Mouse (Mus musculus) forebrain, embryonic 11.5 days (tissue): ENCODE data around the gene Gpnmb. TPM values are rescaled to one million over a fixed set of nuclear protein-coding genes. Genes with fewer than 3 reads are reported as not detected.

Experiments used
- ATAC-seq: fragments of 200-750 bp; cut with Nextera tagmentation; replicated peaks from 2 replicates; pipeline ENCODE4 v1.8.0; 2017; ENCODE audit warnings: moderate TSS enrichment; ENCODE audit not compliant: low FRiP score
- DNase-seq: peaks from one replicate; pipeline ENCODE4 v3.0.0-alpha.2; 2017; ENCODE audit warnings: low spot score
- H3K27ac ChIP-seq: fragments of 300-500 bp; sonication (generic); 2 replicates; pipeline ENCODE4 v1.5.1; 2014; ENCODE audit warnings: low read depth, low read length
- H3K27me3 ChIP-seq: fragments of 300-500 bp; sonication (generic); 2 replicates; pipeline ENCODE4 v1.6.1; 2014; ENCODE audit warnings: mild to moderate bottlenecking, low read length, mixed read lengths; ENCODE audit not compliant: control insufficient read depth, insufficient read depth
- H3K36me3 ChIP-seq: fragments of 300-500 bp; sonication (generic); 2 replicates; pipeline ENCODE4 v1.6.1; 2014; ENCODE audit warnings: mild to moderate bottlenecking, low read length, moderate library complexity, mixed read lengths; ENCODE audit not compliant: control insufficient read depth, insufficient read depth
- H3K4me1 ChIP-seq: fragments of 300-500 bp; sonication (generic); replicated peaks from 2 replicates; pipeline ENCODE4 v1.6.1; 2014; ENCODE audit warnings: low read length, mixed read lengths; ENCODE audit not compliant: control insufficient read depth, insufficient read depth
- H3K4me2 ChIP-seq: fragments of 300-500 bp; sonication (generic); 2 replicates; pipeline ENCODE4 v1.6.1; 2014; ENCODE audit warnings: low read depth, mild to moderate bottlenecking, low read length, moderate library complexity, mixed read lengths; ENCODE audit not compliant: severe bottlenecking
- H3K4me3 ChIP-seq: fragments of 300-500 bp; sonication (generic); 2 replicates; pipeline ENCODE4 v1.5.1; 2014; ENCODE audit warnings: low read depth, low read length
- H3K9ac ChIP-seq: fragments of 300-500 bp; sonication (generic); 2 replicates; pipeline ENCODE4 v1.6.1; 2014; ENCODE audit warnings: low read length
- H3K9me3 ChIP-seq: fragments of 300-500 bp; sonication (generic); 2 replicates; pipeline ENCODE4 v1.6.1; 2016; ENCODE audit warnings: low read length, mixed read lengths; ENCODE audit not compliant: control insufficient read depth
- WGBS: fragments of 180-500 bp; shearing (Covaris S2); extraction: QIAGEN DNeasy Blood & Tissue Kit; methylation state at CpG from one replicate; pipeline ENCODE4 v1.1.7; 2014; 5-methylcytosine and 5-hydroxymethylcytosine counted together
- polyA plus RNA-seq: library from polyadenylated mRNA; unstranded; fragments of >200 nt; fragmentation: Nextera tagmentation; extraction: Ambion mirVana; gene quantifications from 2 replicates; pipeline ENCODE4 v1.2.1, GENCODE M21; 2014

The Gpnmb gene
- polyA plus RNA-seq, 1 experiment from 2014 or later = 0.51 TPM

DNA sequence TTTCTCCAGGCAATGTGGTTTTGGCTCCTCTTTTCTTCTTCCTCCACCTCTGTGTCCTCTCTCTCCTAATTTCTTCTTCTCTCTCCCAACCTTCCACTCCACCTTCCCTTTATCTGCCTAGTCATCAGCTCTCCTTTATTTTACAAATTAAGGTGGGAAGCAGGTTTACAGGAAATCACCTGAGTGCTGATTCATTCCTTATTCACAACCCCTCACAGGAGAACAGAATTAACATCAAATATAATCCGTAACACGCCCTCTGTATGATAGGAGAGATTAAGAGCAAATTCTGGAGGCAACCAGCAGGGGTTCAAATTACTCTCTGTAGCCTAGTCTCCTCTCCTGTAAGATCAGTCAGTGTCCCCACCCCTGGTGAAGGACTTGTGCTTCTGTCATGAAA lies 14.0 kb upstream of the Gpnmb start:
- DNase-seq = no peak
- H3K4me1 ChIP-seq = peaks cover 8% of the 10 kb centered on the region
- H3K9me3 ChIP-seq = no peaks in the 10 kb centered on the region
- H3K4me2 ChIP-seq = no peak overlapping the region
- H3K9ac ChIP-seq = no peak overlapping the region
- ATAC-seq = no peak
- H3K36me3 ChIP-seq = no peaks in the 10 kb centered on the region
- no peaks in the 10 kb centered on the region for H3K27me3 ChIP-seq
- 90% methylated on average over 2 of the region's 2 CpGs for WGBS
- no peak overlapping the region for H3K4me3 ChIP-seq
- H3K27ac ChIP-seq = no peak overlapping the region

DNA sequence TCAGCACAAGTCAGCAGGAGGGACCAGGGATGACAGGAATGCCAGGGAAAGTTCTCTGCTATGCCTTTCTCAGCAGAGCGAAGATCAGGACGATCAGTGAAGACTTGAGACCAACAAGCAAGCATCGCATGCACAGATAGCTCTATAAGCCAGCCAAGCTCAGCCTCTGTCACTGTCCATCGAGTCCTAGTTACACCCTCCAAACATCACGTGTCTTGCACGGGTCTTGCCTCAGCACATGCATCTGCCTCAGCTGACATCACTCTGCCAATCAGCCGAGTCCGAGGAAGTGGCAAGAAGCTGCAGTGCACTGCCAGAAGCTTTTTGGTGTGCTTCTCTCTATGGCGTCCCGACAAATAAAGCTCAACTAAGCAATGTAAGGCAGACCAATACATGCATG lies 13.0 kb upstream of the Gpnmb start:
- DNase-seq = no peak
- no peak for ATAC-seq
- Histone ChIP-seq H3K27me3 (no peaks in the 10 kb centered on the region), H3K36me3 (no peaks in the 10 kb centered on the region), H3K9me3 (no peaks in the 10 kb centered on the region), H3K27ac (no peak overlapping the region), H3K4me3 (no peak overlapping the region), H3K9ac (no peak overlapping the region), H3K4me1 (peaks cover 8% of the 10 kb centered on the region), H3K4me2 (no peak overlapping the region)
- WGBS = 90% methylated on average over 10 of the region's 10 CpGs

DNA sequence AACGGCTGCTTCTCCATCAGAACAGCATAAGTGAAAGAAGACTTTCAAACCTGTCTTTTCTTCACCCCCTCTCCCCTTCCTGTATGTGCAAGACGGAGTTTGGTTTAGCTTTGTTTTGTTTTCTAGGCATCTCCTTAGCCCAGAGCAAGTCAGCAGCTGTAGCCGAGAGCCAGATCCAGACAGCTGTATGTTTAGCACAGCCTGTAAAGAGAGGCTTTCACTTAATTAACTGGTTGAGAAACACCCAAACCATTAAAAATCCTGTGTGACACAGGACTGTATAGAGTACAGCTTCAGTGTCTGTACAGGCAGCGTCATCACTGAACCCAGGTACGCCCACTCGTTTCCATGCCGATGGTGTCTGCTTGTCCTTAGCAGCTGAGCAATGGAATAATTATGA lies 11.1 kb upstream of the Gpnmb start:
- WGBS = 75% methylated on average over 7 of the region's 7 CpGs
- no peak overlapping the region for H3K4me2 ChIP-seq
- no peak overlapping the region for H3K4me3 ChIP-seq
- ATAC-seq = no peak
- H3K27me3 ChIP-seq = no peaks in the 10 kb centered on the region
- no peak for DNase-seq
- H3K4me1 ChIP-seq = peaks cover 8% of the 10 kb centered on the region
- no peak overlapping the region for H3K9ac ChIP-seq
- H3K27ac ChIP-seq = no peak overlapping the region
- H3K36me3 ChIP-seq = no peaks in the 10 kb centered on the region
- no peaks in the 10 kb centered on the region for H3K9me3 ChIP-seq

DNA sequence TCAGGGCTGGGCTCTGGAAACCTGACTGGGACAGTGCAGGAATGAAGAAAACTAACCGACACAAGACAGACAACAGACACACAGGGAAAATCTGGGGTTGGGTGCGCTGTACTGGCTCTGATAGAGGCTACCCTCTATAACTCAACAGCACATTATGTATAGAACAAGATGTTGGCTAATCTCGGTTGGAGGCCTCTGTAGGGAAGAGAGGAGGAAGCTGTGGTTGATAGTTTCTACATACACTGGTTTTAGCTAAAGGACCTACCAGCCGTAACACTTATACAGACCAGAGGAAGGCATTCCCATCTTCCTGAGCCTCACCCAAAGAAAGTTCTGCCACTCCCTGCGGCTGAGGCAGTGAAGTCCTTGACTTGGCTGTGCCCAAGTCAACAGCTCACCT lies 9.8 kb upstream of the Gpnmb start:
- H3K9ac ChIP-seq = no peak overlapping the region

DNA sequence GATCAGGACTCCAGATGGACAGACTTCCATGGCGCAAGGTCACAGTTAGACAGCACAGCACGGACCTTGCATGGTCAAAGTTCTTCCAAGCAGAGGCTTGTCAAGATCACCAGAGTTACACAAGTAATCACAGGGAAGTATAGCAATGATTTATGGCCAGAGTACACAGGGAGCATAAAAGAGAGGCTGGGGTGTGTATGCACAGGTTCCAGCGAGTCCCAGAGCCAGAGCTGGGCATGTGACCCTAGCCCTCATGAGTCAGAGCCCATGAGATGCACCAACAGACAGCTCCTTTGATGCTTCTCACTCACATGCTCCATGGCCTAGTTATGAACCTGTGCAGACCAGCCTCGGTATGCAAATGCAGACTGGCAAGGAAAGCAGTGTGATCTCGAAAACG lies 8.3 kb upstream of the Gpnmb start:
- H3K36me3 ChIP-seq = no peaks in the 10 kb centered on the region
- no peak overlapping the region for H3K4me3 ChIP-seq
- 93% methylated on average over 6 of the region's 6 CpGs for WGBS
- ATAC-seq (no peak), DNase-seq (no peak)
- no peaks in the 10 kb centered on the region for H3K9me3 ChIP-seq
- H3K4me1 ChIP-seq = no peaks in the 10 kb centered on the region; the same call in 1 of the 2 replicates
- no peak overlapping the region for H3K9ac ChIP-seq
- H3K4me2 ChIP-seq = no peak overlapping the region
- no peaks in the 10 kb centered on the region for H3K27me3 ChIP-seq
- no peak overlapping the region for H3K27ac ChIP-seq

More for the DNA sequence above, 9.8 kb upstream of the Gpnmb start:
- DNase-seq (no peak), ATAC-seq (no peak)
- Histone ChIP-seq H3K4me1 (peaks cover 2% of the 10 kb centered on the region; the same call in 1 of the 2 replicates), H3K36me3 (no peaks in the 10 kb centered on the region), H3K4me3 (no peak overlapping the region), H3K4me2 (no peak overlapping the region), H3K27me3 (no peaks in the 10 kb centered on the region), H3K27ac (no peak overlapping the region), H3K9me3 (no peaks in the 10 kb centered on the region)
- WGBS = 96% methylated on average over 5 of the region's 5 CpGs

DNA sequence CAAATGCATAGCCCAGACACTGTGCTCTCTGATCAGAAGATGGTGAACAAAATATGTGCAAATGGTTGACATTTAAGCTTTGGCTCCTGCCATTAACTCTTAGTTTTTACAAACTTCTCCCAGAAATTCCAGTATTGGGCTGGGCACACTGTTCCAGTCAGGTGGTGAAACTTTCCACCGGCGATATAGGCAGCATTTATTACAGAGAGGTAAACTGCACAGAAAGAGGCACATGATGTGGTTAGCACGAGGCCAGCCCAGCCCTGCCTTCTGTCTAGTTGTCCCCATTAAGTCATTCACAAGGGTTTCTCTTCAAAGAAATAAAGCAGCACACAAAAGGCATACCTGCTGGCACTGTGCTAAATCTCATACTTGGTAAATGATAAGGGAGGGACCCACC lies 7.6 kb upstream of the Gpnmb start:
- H3K36me3 ChIP-seq = no peaks in the 10 kb centered on the region
- H3K9me3 ChIP-seq = no peaks in the 10 kb centered on the region
- DNase-seq (no peak), ATAC-seq (no peak)
- no peak overlapping the region for H3K27ac ChIP-seq
- H3K4me1 ChIP-seq = no peaks in the 10 kb centered on the region; the same call in 1 of the 2 replicates
- no peak overlapping the region for H3K4me3 ChIP-seq
- H3K4me2 ChIP-seq = no peak overlapping the region
- no peak overlapping the region for H3K9ac ChIP-seq
- no peaks in the 10 kb centered on the region for H3K27me3 ChIP-seq
- WGBS = 85% methylated on average over 3 of the region's 3 CpGs

DNA sequence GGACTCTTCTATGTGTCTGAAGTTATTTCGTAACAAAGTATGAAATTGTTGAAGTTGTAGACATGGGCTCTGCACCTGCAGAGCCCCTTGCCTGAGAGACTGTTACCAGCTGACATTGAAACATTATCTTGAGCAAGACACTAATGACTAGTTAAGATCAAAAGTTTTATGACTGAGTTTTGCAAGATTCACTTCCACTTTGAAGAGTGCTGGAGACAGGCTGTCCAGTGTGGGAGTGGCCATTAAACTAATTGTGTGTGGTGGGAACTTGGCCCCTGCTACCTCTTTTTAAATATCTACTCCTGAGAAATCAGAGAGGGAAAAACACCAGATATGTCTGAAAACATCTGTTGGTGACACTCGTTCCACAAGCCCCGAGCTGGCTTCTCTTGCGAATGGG lies 5.1 kb upstream of the Gpnmb start:
- DNase-seq (no peak), ATAC-seq (no peak)
- no peak overlapping the region for H3K9ac ChIP-seq
- no peaks in the 10 kb centered on the region; the same call in 1 of the 2 replicates for H3K4me1 ChIP-seq
- H3K27me3 ChIP-seq = no peaks in the 10 kb centered on the region
- H3K27ac ChIP-seq = no peak overlapping the region
- no peak overlapping the region for H3K4me2 ChIP-seq
- no peaks in the 10 kb centered on the region for H3K9me3 ChIP-seq
- H3K4me3 ChIP-seq = no peak overlapping the region
- H3K36me3 ChIP-seq = no peaks in the 10 kb centered on the region
- WGBS = 91% methylated on average over 4 of the region's 4 CpGs

DNA sequence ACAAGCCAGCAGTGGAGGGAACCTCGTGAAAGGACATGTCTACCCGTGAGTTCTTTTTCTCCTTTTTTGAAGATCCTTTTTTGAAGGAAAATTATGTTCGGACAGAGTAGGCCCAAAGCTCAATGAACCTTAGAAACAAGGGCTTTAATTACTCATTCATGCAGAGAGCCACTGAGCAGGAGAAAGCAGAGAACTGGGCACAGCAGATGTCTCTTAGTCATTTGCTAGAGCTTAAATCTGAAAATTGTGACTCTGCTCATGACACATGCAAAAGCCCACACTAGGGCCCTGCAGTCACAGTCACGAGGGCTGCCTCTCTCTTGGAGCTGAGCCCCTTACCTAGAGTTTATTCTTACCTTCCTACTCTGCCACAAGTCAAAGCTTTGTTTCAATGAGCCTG lies 3.6 kb upstream of the Gpnmb start:
- H3K4me2 ChIP-seq = no peak overlapping the region
- WGBS = 60% methylated on average over 4 of the region's 4 CpGs

DNA sequence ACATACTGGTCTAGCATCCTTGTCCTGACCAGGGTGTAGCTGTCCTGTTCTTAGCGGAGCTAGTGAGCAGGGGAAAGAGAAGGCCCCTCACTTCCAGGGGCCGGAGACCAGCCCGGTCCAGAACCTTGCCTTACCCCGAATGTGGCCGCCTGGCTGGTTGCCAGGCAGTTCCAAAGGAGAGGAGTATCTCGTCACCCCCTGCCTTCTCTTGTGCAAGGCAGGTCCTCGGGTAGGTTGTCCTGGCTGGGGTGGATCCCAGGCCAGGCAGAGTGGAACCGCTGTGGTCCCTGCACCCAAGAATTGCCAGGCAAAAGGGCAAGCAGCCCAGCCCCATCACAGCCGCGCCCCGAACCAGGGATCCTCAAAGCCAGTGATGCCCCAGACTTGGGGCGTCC lies 919 bp downstream of the Gpnmb start:
- Histone ChIP-seq H3K9me3 (no peaks in the 10 kb centered on the region), H3K4me3 (no peak overlapping the region), H3K9ac (no peak overlapping the region), H3K27me3 (no peaks in the 10 kb centered on the region; the same call in 1 of the 2 replicates), H3K36me3 (no peaks in the 10 kb centered on the region), H3K27ac (no peak overlapping the region), H3K4me1 (peaks cover 4% of the 10 kb centered on the region; the same call in 1 of the 2 replicates), H3K4me2 (no peak overlapping the region)
- ATAC-seq = no peak
- WGBS = 60% methylated on average over 12 of the region's 12 CpGs
- DNase-seq = no peak

More for the DNA sequence above, 3.6 kb upstream of the Gpnmb start:
- H3K9me3 ChIP-seq = no peaks in the 10 kb centered on the region
- H3K27ac ChIP-seq = no peak overlapping the region
- ATAC-seq (no peak), DNase-seq (no peak)
- no peak overlapping the region for H3K9ac ChIP-seq
- peaks cover 4% of the 10 kb centered on the region; the same call in 1 of the 2 replicates for H3K4me1 ChIP-seq
- no peaks in the 10 kb centered on the region; the same call in 1 of the 2 replicates for H3K27me3 ChIP-seq
- H3K4me3 ChIP-seq = no peak overlapping the region
- no peaks in the 10 kb centered on the region for H3K36me3 ChIP-seq
